Mouse (Mus musculus): ENCODE data around the gene Tcte2. TPM values are rescaled to one million over a fixed set of nuclear protein-coding genes. Genes with fewer than 3 reads are reported as not detected.
A peak's percentile ranks its signal among the peaks of the same experiment; 100 is the strongest.

The Tcte2 gene
- polyA plus RNA-seq, 1 experiment from 2014 or later: 3.3 TPM

- WGBS: 26% methylated on average over 7 of the region's 7 CpGs
- Histone ChIP-seq H3K9me3 (no peaks in the 10 kb centered on the region), H3K27ac (peak overlapping the region; percentile 89), H3K4me1 (peaks cover 68% of the 10 kb centered on the region), H3K36me3 (no peaks in the 10 kb centered on the region), H3K27me3 (ENCODE audit: insufficient read depth, poor library complexity, severe bottlenecking) (no peaks in the 10 kb centered on the region), H3K4me3 (peak overlapping the region; percentile 27; the same call in 1 of the 2 replicates)
- DNase-seq (ENCODE audit: low spot score): peak; percentile 74
Observed at GRCm38 (mm10) chr17:13742941-13743708, 18.5 kb downstream of the Tcte2 start.

- H3K9me3 ChIP-seq: no peaks in the 10 kb centered on the region
- 37% methylated on average over 2 of the region's 2 CpGs for WGBS
- H3K27me3 ChIP-seq (ENCODE audit: insufficient read depth, poor library complexity, severe bottlenecking): no peaks in the 10 kb centered on the region
- H3K4me3 ChIP-seq: no peak overlapping the region
- DNase-seq (ENCODE audit: low spot score): no peak
- H3K4me1 ChIP-seq: peaks cover 76% of the 10 kb centered on the region
- H3K36me3 ChIP-seq: no peaks in the 10 kb centered on the region
- peak overlapping the region; percentile 73 for H3K27ac ChIP-seq
Observed at GRCm38 (mm10) chr17:13742334-13742733, 19.3 kb downstream of the Tcte2 start.

- DNase-seq (ENCODE audit: low spot score): peak; percentile 64
- Histone ChIP-seq H3K4me1 (peaks cover 80% of the 10 kb centered on the region), H3K9me3 (no peaks in the 10 kb centered on the region), H3K4me3 (no peak overlapping the region), H3K36me3 (no peaks in the 10 kb centered on the region), H3K27me3 (ENCODE audit: insufficient read depth, poor library complexity, severe bottlenecking) (no peaks in the 10 kb centered on the region), H3K27ac (peak overlapping the region; percentile 80; the same call in 1 of the 2 replicates)
- 46% methylated on average over 7 of the region's 7 CpGs for WGBS
Observed at GRCm38 (mm10) chr17:13741611-13742010, 20.0 kb downstream of the Tcte2 start.

- Histone ChIP-seq H3K4me3 (no peak overlapping the region), H3K27ac (peak overlapping the region; percentile 80), H3K36me3 (no peaks in the 10 kb centered on the region), H3K4me1 (peaks cover 87% of the 10 kb centered on the region), H3K9me3 (no peaks in the 10 kb centered on the region), H3K27me3 (ENCODE audit: insufficient read depth, poor library complexity, severe bottlenecking) (no peaks in the 10 kb centered on the region)
- WGBS: 22% methylated on average over 2 of the region's 2 CpGs
- DNase-seq (ENCODE audit: low spot score): peak; percentile 71
Observed at GRCm38 (mm10) chr17:13740796-13741195, 20.8 kb downstream of the Tcte2 start.

- Histone ChIP-seq H3K27me3 (ENCODE audit: insufficient read depth, poor library complexity, severe bottlenecking) (no peaks in the 10 kb centered on the region), H3K4me3 (no peak overlapping the region), H3K36me3 (no peaks in the 10 kb centered on the region), H3K9me3 (no peaks in the 10 kb centered on the region), H3K4me1 (peaks cover 83% of the 10 kb centered on the region), H3K27ac (peak overlapping the region; percentile 80)
- peak; percentile 68 for DNase-seq (ENCODE audit: low spot score)
- 47% methylated on average over 5 of the region's 5 CpGs for WGBS
Observed at GRCm38 (mm10) chr17:13739981-13740380, 21.6 kb downstream of the Tcte2 start.

- Histone ChIP-seq H3K27ac (no peak overlapping the region), H3K9me3 (no peaks in the 10 kb centered on the region), H3K36me3 (no peaks in the 10 kb centered on the region), H3K4me3 (no peak overlapping the region), H3K4me1 (peaks cover 72% of the 10 kb centered on the region), H3K27me3 (ENCODE audit: insufficient read depth, poor library complexity, severe bottlenecking) (no peaks in the 10 kb centered on the region)
- DNase-seq (ENCODE audit: low spot score): no peak
- WGBS: 85% methylated on average over 2 of the region's 2 CpGs
Observed at GRCm38 (mm10) chr17:13738916-13739315, 22.7 kb downstream of the Tcte2 start.

- H3K4me1 ChIP-seq: peaks cover 66% of the 10 kb centered on the region
- no peaks in the 10 kb centered on the region for H3K36me3 ChIP-seq
- peak; percentile 77 for DNase-seq (ENCODE audit: low spot score)
- peak overlapping the region; percentile 78 for H3K27ac ChIP-seq
- H3K4me3 ChIP-seq: no peak overlapping the region
- H3K27me3 ChIP-seq (ENCODE audit: insufficient read depth, poor library complexity, severe bottlenecking): no peaks in the 10 kb centered on the region
- no peaks in the 10 kb centered on the region for H3K9me3 ChIP-seq
- 29% methylated on average over 7 of the region's 7 CpGs for WGBS
Observed at GRCm38 (mm10) chr17:13738121-13738776, 23.4 kb downstream of the Tcte2 start.

- no peaks in the 10 kb centered on the region for H3K9me3 ChIP-seq
- no peaks in the 10 kb centered on the region for H3K36me3 ChIP-seq
- peak overlapping the region; percentile 78 for H3K27ac ChIP-seq
- WGBS: 62% methylated on average over 6 of the region's 6 CpGs
- DNase-seq (ENCODE audit: low spot score): peak; percentile 75
- no peak overlapping the region for H3K4me3 ChIP-seq
- peaks cover 68% of the 10 kb centered on the region for H3K4me1 ChIP-seq
- no peaks in the 10 kb centered on the region for H3K27me3 ChIP-seq (ENCODE audit: insufficient read depth, poor library complexity, severe bottlenecking)
Observed at GRCm38 (mm10) chr17:13737336-13737735, 24.3 kb downstream of the Tcte2 start.

- no peaks in the 10 kb centered on the region for H3K9me3 ChIP-seq
- H3K4me1 ChIP-seq: peaks cover 68% of the 10 kb centered on the region
- peak overlapping the region; percentile 75 for H3K27ac ChIP-seq
Observed at GRCm38 (mm10) chr17:13735803-13736282, 25.8 kb downstream of the Tcte2 start.

GRCm38 (mm10) chr17:13735057-13735456, 26.6 kb downstream of the Tcte2 start:
- H3K9me3 ChIP-seq: no peaks in the 10 kb centered on the region
- DNase-seq (ENCODE audit: low spot score): no peak
- H3K4me3 ChIP-seq: no peak overlapping the region
- 83% methylated on average over 5 of the region's 5 CpGs for WGBS
- H3K27me3 ChIP-seq (ENCODE audit: insufficient read depth, poor library complexity, severe bottlenecking): no peaks in the 10 kb centered on the region
- H3K36me3 ChIP-seq: no peaks in the 10 kb centered on the region
- peaks cover 60% of the 10 kb centered on the region for H3K4me1 ChIP-seq
- H3K27ac ChIP-seq: peak overlapping the region; percentile 75

More at GRCm38 (mm10) chr17:13735803-13736282, 25.8 kb downstream of the Tcte2 start:
- H3K27me3 ChIP-seq (ENCODE audit: insufficient read depth, poor library complexity, severe bottlenecking): no peaks in the 10 kb centered on the region
- no peaks in the 10 kb centered on the region for H3K36me3 ChIP-seq
- 52% methylated on average over 8 of the region's 8 CpGs for WGBS
- no peak overlapping the region for H3K4me3 ChIP-seq
- no peak for DNase-seq (ENCODE audit: low spot score)

- no peaks in the 10 kb centered on the region for H3K27me3 ChIP-seq (ENCODE audit: insufficient read depth, poor library complexity, severe bottlenecking)
- H3K36me3 ChIP-seq: no peaks in the 10 kb centered on the region
- H3K27ac ChIP-seq: no peak overlapping the region
- no peak for DNase-seq (ENCODE audit: low spot score)
- peaks cover 56% of the 10 kb centered on the region for H3K4me1 ChIP-seq
- H3K4me3 ChIP-seq: no peak overlapping the region
- H3K9me3 ChIP-seq: no peaks in the 10 kb centered on the region
- 88% methylated on average over 5 of the region's 5 CpGs for WGBS
Observed at GRCm38 (mm10) chr17:13733971-13734370, 27.7 kb downstream of the Tcte2 start.

GRCm38 (mm10) chr17:13732685-13733084, 28.9 kb downstream of the Tcte2 start:
- 9% methylated on average over 8 of the region's 8 CpGs for WGBS
- H3K27ac ChIP-seq: peak overlapping the region; percentile 72

GRCm38 (mm10) chr17:13731727-13732112, 29.9 kb downstream of the Tcte2 start:
- H3K27me3 ChIP-seq (ENCODE audit: insufficient read depth, poor library complexity, severe bottlenecking): no peaks in the 10 kb centered on the region
- no peak overlapping the region for H3K4me3 ChIP-seq
- 65% methylated on average over 4 of the region's 4 CpGs for WGBS
- DNase-seq (ENCODE audit: low spot score): no peak
- H3K4me1 ChIP-seq: peaks cover 37% of the 10 kb centered on the region
- H3K27ac ChIP-seq: peak overlapping the region; percentile 72; the same call in 1 of the 2 replicates
- H3K36me3 ChIP-seq: no peaks in the 10 kb centered on the region
- H3K9me3 ChIP-seq: no peaks in the 10 kb centered on the region

More at GRCm38 (mm10) chr17:13732685-13733084, 28.9 kb downstream of the Tcte2 start:
- H3K4me1 ChIP-seq: peaks cover 44% of the 10 kb centered on the region
- no peaks in the 10 kb centered on the region for H3K9me3 ChIP-seq
- DNase-seq (ENCODE audit: low spot score): no peak
- peak overlapping the region; percentile 9; the same call in 1 of the 2 replicates for H3K4me3 ChIP-seq
- H3K36me3 ChIP-seq: no peaks in the 10 kb centered on the region
- no peaks in the 10 kb centered on the region for H3K27me3 ChIP-seq (ENCODE audit: insufficient read depth, poor library complexity, severe bottlenecking)

Measured in heart, embryonic 10.5 days (tissue).